Mouse (Mus musculus) right cerebral cortex, postnatal 10 days (tissue): Measurements from ENCODE around the gene Gm20916.
"Not testable (repeated sequence)": the region's sequence is repeated elsewhere in the genome, so short reads cannot be mapped to it uniquely, and the experiment has no call there.

ENCODE experiments used
- DNase-seq, 2 experiments: peaks; one replicate each; pipeline ENCODE4 v3.0.0; 2021; ENCODE audit warnings: low spot score in 2 of 2

Gene Gm20916

DNA sequence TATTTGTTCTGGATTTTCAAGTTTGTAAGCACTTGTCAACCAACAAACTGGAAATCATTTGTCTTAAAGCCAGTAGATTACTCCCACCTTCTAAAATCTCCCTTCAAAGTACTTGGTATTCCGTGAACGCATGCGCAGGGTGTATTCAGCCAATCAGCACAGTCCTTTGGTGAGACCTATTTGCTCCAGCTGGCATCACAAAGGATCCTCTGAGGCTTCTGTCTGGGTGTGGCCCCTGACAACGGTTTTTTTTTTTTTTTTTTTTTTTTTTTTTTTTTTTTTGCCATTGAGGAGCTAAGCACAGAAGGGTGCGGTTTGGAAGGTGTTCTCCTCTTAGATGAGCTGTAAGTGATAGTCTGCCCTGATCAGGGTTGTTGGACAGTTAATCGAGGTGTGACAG, at the start of gene Gm20916:
TSS of gene Gm20916 (plus strand) at position 301 of the 400 bp plus-strand sequence.
- DNase-seq, result not testable (repeated sequence)
